Mouse (Mus musculus): ENCODE measurements at regions not wholly inside any gene's neighbourhood (a gene's known extent, or its start where the extent isn't known, plus 50 kb on each side); places are given as distances from the start of the nearest gene placed in this dataset.

DNA sequence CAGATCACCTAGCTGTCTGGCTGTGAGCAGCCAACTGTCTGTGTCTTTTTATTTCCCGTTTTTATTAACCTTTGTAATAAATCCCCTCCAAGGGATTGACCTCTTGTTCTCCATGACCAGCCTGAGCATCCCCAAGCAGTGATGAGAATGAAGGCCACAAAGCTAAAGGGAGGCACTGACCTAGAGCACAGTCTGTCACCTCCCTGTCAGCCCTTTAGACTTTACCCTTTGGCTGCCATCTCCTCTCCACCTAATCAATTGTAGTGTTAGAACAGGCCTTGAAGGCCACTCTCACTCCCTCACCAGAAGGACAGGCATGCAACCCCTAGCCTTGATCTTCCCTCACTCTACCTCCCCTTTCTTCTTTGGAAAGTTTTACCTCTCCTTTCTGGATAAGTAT is 394.2 kb upstream of the Map3k7 start:
- no peak for TF ChIP-seq EP300 (IDR thresholded peaks at IDR 0.05)
- no peak for TF ChIP-seq CTCF (IDR thresholded peaks at IDR 0.05)

Data from lung, postnatal 0 days (tissue).